Mouse (Mus musculus): ENCODE data around the gene Taf3.

Taf3 gene

DNA sequence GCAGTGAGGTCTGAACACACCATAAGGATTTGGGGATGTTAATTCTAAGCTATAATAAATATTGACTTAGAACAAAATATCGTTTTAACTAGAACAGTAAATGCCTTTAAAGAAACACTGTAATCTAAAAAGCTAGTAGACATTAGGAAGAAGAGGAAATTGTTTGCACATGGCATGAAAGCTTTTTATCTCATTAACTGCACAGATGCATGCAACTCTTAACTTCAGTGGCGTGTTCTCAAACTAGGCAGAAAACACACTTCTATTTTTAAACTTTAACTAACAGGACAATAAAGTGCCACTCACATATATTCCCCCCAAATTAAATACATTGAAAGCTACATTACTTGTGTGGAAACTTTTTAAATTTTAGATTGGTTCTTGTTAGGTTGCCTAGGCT lies 91.8 kb downstream of the Taf3 start:
- DNase-seq (ENCODE audit: low read depth, low spot score) = no peak

DNA sequence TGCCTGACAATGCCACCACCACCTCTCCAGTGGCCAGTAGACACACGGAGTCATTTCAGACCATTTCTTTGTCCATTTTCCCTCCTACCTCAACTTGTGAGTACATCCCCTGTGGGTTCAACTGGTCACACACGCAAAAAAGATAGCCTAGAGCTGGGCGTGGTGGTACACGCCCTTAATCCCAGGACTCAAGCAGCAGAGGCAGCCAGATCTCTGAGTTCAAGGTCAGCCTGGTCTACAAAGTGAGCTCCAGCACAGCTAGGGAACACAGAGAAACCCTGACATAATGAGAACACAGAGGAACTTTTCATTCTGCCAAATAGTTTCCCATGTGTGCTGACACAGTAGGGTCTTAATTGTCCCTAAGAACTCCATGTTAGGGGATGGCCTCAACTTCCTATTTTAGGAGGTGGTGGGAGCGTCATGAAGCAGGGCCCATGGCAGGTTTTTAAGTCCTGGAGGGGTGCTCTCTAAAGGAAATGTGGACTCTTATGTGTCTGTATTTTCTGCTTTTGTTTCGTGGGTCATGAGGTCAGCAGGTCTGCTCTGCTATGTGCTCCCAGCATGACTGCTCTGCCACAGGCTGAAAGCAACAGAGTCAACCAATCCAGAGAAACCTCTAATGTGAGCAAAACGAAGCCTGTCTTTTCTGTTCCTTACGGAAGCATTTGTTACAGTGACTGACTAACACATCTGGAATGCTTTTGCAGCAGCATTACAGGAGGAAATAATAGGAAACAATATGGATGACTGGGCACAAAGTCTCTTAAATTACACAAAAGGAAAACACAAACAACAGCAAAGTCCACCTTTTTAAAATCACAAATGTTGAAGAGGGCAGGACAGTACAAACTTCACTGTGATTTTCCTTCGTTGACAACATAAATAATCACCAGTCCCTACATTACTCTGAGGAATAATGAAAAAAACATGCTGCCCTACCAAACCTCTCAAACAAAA lies 92.5 kb downstream of the Taf3 start:
- DNase-seq (ENCODE audit: low read depth, low spot score) = no peak

DNA sequence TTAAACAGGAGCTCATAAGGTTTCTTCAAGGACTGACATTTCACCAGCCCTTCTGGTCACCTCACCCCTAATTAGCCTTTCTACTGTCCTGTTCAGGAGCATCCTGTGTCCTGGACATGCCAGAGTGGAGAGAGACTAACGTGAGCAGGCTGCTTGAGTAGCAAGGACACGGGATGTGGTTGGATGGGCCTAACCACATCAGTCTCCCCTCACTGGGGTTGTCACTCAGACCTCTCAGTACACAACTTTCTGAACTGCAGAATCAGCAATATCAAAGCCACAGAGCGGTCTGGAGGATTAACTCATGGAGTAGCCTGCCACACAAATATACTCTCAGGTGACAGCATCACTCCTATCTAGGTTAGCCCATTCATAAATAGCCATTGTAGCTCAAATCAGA lies 101.7 kb downstream of the Taf3 start:
- DNase-seq (ENCODE audit: low read depth, low spot score) = no peak

DNA sequence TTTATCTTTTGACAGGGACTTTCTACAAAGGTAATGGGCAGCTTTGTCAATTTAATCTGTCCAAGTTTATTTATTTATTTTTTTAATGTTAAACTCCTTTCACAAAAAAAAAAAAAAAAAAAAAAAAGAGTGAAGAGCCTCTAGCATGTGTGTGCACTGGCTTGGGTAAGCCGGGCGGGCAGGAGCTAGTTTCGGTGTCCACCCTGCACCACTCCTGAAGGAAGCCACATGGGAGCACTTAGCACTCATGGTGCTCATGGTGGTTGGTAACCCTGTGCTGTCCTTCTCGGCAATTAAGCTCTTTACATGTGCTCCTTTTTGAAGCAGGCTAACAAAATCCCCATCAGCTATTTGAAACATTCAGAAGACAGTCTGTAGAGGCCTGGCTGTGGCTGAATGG lies 102.8 kb downstream of the Taf3 start:
- no peak for DNase-seq (ENCODE audit: low read depth, low spot score)

DNA sequence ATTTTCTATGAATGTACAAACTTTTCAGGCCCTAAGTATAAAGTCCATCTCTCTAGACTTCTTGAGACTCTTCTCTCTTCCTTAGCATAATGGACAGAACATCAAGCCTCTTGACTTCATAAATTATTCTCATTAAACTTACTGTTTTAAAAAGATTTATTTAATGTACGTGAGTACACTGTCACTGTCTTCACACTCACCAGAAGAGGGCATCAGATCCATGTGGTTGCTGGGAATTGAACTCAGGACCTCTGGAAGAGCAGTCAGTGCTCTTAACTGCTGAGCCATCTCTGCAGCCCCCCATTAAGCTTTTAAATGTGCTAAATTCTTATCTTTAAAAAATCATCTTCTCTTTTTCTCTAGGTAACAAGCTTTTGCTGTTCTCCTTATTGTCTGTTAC lies 105.4 kb downstream of the Taf3 start:
- no peak for DNase-seq (ENCODE audit: low read depth, low spot score)

DNA sequence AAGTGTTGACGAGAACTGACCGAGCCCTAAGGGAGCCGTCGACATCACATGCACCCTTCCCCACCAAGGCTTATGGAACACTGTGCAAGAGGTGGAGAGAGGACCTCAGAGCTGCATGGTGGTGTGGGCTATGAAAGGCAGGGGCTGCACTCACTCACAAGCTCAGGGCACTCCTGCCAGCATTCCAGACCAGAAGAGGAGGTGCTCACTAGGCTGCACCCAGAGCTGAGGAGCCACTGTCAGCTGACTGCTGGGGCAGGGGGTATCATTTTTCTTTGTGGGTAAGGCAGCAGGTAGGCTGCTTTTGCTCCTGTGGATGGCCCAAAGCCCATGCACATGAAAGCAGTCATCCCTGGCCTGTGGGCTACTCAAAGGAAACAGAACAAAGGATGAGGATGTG lies 109.1 kb downstream of the Taf3 start:
- DNase-seq (ENCODE audit: low read depth, low spot score) = no peak

DNA sequence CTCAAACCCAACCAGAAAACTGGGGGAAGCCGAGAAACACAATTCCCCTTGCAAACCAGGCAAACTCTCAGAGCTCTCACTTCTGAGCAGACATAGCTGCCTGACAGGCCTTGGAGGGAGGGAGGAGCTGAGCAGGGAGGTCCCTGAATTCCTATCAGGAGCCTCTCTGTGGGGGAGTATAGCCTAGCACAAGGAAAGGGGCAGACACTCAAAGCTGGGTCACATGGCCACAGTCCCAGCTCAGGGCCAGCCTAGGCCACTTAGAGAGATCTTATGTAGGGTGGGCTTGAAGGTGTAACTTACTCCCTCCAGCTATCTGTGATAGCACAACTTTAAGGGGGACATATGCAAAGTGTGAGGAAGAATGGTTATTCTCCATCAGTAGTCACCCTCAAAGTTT lies 112.4 kb downstream of the Taf3 start:
- DNase-seq (ENCODE audit: low read depth, low spot score) = no peak

DNA sequence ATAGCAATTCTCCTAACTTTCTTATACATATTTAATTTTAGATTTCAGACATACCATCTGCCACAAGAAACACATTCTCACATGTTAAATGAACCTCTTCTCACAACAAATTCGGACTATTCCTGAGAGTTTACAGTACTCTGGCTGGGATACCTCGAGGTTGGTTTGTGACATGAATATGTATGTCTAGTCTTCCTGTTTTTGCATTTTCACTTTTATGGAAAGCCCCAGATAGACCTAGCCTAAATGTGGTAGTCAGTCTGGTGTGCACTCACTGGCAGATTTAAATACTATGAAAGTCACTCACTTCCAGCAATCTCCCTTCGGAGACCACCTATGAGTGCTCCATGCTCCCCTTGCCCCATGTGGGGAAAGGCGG lies 121.5 kb downstream of the Taf3 start:
- DNase-seq (ENCODE audit: low read depth, low spot score) = no peak

DNA sequence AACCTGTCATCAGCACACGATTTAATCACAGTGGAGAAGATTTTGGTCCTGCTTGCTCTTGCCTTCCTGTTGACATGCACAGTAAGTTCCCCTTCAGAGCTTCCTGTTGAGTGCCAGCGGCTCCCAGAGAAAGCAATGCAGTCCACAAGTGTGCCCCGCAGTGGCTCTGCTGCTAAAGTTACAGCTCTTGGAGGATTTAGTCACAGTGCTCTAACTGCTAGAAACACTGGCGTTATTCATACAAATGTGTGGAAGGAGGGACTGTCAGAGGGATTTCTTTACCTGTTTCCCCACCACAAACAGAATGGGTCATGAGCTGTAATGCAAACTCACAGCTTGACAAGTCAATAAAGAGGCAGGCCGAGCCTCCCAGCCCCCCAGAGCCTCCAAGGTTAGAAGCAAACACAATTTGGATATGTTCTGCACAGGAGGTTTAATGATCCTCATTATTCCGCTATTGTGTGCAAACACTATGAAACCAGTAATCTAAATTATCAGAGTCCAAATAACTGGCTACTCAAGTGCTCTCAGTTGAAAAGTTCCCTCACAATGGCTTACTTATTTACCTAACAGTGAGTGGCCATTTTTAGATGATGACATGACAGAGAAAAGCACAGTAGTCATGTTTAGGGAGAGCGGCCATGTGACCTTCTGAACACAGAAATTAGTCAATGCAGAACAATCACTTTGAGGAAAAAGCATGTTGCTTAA lies 122.0 kb downstream of the Taf3 start:
- no peak for DNase-seq (ENCODE audit: low read depth, low spot score)

DNA sequence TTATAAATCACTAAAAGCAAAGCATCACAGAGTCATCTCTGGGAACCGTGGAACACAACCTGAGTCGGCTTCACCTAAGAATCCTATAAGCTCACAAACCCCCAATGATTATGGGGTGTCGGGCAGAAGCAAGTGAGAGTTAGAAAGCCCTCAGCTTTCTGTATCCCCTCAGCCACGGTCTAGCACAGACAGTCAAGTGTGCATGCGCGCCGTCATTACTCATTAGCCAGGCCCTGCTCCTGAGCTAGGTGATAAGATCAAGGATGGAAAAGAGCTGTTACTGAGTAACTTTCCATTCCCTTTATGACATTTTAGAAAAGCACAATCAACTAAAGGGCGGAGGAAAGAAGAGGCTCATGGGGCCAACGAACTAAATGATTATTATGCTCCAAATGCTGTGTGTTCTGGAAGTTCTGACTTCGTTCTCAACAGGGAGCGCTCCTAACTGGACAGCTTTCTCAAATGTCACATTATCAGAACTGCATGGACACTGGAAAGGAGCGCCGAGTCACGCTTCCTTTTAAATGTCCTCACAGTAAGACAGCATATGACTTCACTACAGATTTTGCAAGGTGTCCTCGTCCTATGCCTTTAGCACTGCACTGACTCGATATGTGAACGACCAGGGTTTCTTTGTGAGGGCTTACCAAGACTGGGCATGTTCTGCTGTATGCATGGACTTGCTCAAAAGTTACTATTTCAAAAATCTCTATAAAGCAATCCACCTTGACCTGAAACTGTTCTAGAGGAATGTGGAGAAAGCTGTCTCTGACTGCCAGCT lies 129.5 kb downstream of the Taf3 start:
- no peak for DNase-seq (ENCODE audit: low read depth, low spot score)

DNA sequence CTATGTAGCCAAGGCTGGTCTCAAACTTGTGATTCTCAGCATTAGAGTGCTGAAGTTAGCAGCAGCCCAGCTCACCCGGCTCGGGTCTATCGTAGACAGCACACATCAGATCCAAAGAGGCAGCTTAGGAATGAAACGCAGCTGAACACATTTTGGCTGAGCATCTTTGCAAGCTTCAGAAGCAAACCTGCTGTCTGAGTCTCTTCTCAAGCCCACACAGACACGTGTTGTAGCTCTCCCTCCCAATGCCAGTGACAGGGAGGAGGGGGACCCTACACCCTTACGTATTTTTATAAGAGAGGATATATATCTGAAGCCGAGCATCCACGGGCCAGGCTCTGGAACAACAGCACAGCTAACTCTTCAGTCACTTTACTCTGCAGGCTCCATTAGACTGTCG lies 130.8 kb downstream of the Taf3 start:
- no peak for DNase-seq (ENCODE audit: low read depth, low spot score)

DNA sequence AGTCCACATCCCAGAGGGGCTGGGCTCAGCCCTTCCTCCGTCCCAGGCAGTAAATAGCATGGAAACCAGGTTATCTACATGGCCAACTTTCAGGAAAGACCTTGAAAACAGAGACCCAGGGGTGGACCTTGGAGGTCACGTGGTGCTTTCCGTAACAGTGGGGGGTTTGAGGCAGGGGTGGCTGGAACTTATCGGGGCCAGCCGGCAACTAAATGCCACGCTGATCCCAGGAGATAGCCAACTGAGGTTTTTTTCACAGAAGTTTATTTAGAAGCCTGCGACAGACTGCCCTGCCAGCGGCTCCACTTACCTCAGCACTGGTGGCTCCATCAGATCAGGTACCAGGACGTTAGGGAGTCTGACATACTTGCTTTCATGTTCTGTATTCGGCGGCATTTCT lies 142.4 kb downstream of the Taf3 start:
- DNase-seq (ENCODE audit: low read depth, low spot score) = no peak

DNA sequence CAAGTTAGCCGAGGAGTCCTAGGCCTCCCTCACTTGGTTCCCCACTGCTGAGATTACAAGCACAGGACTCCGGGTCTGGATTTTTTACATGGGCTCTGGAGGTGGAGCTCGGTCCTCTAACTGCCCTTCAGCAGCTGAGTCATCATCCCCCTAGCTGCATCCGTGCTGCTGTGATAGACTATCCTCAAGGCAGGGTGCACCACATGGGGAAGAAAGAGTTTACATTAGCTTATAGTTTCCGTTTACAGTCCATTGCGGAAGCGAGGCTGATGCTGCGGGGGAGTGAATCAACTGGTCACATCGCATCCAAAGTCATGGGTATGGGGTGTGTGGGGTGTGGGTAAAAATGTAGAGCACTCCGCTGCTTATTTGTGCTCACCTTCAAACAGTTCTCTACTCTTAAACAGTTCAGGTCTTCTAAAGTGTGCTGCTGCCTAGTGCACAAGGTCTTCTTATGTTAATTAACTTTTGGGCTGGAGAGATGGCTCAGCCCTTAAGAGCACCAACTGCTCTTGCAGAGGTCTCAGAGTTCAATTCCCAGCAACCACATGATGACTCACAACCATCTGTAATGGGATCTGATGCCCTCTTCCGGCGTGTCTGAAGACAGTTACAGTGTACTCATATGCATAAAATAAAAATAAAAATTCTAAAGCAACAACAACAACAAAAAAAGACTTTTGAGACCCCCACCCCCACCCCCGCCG lies 144.4 kb downstream of the Taf3 start:
- DNase-seq (ENCODE audit: low read depth, low spot score) = no peak

DNA sequence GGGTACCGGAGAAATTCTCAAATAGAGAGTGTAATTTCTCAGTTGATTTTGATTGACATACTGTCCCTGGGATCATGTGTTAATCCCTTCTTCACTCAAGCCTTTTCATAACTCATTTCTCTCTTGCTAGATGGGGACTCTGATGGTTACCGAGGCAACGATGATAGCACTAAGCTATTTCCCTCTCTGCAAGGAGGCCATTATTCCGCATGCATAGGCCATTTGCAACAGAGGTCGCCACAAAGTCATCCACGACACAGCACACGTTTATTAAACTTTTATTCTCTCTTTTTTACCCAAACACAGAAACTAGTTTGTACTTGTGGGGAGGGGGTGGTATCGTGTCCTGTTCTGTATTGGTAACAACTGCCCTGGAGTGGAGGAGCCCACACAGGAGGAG lies 150.6 kb downstream of the Taf3 start:
- DNase-seq (ENCODE audit: low read depth, low spot score) = no peak

DNA sequence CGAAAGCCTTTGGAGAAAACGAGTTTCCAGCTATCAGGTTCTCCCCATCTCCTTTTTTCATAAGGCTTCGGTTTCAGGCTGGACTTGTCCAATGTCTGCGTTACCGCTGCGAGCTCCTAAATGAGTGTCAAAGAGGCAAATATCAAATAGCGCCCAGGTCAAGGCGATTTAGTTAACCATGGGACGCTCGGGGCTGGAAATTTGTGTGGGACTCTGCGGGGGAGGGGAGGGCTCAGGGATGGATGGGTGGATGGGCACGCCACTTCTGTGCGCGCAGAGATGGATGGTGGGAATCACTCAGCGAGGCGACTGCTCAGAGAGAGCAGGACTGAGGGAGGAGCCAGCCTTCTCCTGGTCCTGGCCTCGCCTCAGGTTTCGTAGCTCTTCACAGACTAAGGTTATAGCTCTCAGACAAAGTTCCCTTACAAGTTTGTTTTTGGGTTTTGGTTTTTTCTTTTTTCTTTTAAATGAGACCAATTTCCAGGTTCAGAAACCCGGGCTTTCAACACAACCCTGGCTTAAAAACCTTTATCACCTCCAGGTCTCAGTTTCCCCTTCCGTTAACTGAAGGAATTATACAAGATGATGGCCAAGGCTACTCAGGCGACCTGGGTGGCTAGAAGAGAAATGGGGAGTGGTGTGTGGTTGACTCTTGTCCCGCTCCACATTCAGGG lies 152.2 kb downstream of the Taf3 start:
- DNase-seq (ENCODE audit: low read depth, low spot score) = no peak

DNA sequence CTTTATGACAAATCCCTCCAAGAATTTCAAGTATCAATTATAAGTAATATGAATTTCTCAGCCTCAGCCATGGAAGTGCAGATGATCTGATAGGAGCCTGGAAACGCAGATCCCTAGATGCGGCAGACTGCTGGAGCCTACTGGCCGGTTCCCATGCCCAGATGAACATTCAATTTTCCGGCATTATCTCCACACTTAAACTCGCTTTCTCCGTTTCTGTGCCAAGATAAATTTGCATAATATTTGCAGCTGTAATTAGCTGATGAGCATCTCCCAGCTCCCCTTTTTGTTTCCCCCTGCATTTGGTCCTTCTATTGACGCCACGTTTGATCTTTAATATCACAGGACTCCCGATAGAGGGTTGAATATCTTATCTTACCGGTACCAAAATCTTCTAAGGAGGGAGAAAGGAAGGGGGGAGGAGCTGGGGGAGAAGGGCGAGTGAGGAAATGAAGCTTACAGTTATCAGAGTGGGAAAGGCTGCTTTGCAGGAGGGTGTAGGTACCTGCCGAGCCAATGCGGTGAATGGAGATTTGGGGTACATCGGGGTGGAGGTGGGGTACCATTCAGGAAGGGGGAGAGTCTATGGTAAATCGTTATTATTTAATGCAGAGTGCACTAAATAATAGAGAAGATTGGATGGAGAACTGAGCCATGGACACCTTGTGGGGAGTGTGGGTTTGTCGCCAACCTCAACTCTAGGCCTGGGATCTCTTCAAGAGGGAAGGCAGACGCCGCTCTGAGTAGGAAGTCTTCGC lies 153.4 kb downstream of the Taf3 start:
- no peak for DNase-seq (ENCODE audit: low read depth, low spot score)

DNA sequence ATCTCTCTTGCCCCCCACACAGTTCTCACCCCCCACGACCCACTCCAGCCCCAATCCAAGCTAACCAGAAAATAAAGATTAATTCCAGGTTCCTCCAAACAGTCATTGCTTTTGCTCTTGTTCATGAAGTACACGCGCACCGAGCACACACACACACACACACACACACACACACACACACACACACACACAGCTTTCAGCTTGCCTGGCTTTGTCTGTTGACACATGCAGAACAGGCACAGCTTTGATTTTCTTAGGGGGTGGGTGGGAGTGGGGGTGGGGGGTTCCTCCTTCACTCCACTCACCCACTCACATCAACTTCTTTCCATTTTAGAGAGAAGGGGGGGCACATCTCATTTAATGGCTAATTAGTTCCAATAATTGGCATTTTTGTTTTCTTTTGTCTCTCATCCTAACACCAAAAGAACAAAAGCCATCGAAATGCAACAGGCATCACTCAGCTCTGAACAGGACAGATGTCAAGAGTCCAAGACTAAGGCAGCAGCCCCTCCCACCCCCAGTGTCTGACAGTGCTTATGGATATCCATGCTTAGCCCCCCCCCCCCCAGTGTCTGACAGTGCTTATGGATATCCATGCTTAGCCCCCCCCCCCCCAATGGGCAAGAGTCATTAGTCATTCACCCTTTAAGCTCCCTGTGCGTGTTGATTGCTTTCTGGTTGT lies 155.0 kb downstream of the Taf3 start:
- no peak for DNase-seq (ENCODE audit: low read depth, low spot score)

DNA sequence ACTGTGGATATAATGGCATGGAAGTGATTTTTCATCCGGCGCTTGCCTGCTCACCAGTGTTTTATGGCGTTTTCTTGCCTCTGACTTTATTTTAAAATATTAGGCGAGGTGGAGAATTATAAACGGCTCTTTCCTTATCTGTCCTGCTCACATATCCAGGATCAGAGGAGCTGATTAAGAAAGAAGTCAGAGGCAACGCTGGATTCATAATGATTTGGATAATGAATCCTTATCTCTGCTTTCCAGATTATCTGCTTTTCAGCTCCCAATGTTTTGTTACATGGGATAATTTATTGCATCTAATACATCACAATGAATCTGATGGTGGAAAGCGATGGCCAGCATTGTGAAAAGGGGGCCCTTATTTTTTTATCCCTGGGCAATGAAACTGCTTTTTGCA lies 155.9 kb downstream of the Taf3 start:
- no peak for DNase-seq (ENCODE audit: low read depth, low spot score)

DNA sequence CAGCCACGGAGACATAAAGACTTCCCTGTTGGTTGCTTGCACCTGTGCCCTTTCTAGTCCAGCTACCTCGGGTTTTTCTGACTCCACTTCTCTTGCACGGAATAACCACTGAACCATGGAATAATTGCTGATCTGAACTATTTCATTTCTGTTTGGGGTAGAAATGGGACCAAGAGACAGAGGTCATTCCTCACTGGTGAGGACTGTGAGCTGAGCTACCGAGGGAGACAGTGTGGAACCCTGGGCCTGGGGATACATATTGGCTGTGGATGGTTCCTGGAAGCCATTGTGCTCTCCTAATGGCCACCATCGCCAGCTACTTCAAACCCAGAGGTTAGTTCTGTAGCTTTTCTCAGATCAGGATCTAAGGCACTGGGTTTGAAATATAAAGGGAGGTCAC lies 157.5 kb downstream of the Taf3 start:
- DNase-seq (ENCODE audit: low read depth, low spot score) = no peak

DNA sequence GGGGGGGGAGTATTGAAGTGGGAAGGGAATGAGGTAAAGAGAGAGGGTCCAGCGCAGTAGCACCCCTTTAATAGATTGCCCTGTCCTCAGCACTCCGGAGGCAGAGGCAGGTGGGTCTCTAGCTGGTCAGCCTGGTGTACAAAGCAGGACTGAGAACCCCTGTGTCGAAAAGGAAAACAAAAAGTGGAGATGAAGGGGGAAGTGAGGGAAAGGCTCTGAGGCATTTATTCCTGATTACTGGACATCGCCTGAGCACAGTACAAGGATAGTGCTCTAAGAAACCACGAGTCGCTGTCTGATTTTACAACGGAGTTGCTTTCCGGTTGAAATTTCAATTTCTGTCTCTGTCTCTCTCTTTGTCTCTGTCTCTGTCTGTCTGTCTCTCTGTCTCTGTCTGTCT lies 158.1 kb downstream of the Taf3 start:
- no peak for DNase-seq (ENCODE audit: low read depth, low spot score)

All from skeletal muscle tissue, adult 2 months (tissue).